Mouse (Mus musculus): ENCODE measurements around the gene Cntnap4. TPM values are rescaled to one million over a fixed set of nuclear protein-coding genes. Genes with fewer than 3 reads are reported as not detected.

Cntnap4 gene
- not detected in 2 replicates for total RNA-seq (2017)

GRCm38 (mm10) chr8:112569471-112570141 is at the start of gene Cntnap4:
Gene Cntnap4, plus strand, starts transcription at chr8:112570043.
- 0 out of 2 replicates have a peak, but pooled peaks have one; percentile 19 for ATAC-seq (ENCODE audit: extremely low read depth, insufficient number of reproducible peaks, low FRiP score, poor library complexity, severe bottlenecking)

DNA sequence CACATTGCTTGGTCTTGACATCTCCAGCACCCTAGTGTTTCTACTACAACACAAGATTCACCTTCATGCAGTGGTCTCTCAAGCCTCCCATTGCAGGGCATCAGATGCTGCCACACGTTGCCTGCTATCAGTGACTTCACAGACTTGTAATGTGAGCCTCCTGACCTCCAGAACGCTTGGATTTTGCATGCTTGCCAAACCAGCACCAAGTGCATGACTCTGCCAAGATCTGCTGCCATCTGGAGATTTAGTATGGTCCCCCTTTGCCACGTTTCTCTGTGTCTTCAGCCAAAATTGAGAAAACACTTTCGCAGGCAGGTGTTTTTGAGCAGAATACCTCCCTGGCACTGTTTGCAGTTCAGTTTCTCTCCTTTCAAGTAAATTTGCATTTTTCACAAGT is 12.5 kb upstream of the Cntnap4 start:
- ATAC-seq (ENCODE audit: extremely low read depth, insufficient number of reproducible peaks, low FRiP score, poor library complexity, severe bottlenecking): no peak

GRCm38 (mm10) chr8:112570541-112570940 is 698 bp downstream of the Cntnap4 start:
- ATAC-seq (ENCODE audit: extremely low read depth, insufficient number of reproducible peaks, low FRiP score, poor library complexity, severe bottlenecking): no peak

DNA sequence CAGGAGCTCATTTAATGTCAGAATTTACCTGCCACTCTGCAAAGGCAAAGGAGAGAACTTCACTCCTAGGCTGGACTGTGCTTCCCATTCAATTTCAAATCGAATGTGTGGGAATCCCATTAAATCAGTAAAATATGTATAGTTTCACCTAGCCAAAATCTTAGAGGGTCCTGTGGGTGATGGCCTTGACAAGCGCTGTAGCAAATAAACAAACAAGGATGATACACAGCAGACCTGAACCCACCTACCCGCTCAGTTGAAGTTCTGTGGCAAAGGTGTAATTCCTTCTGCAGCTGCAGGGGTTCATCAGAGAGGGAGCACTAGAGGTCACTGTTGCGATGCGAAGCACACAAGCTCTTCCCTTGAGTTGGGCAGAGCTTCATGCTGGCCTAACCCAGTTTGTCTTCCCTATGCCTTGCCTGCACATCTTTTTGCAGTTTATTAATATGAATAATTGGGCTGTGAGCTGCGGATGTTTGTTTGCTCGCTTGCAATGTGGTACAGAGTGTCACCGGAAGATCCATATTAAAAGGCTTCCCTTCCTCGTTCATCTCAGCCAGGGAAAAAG is 1.6 kb downstream of the Cntnap4 start:
- ATAC-seq (ENCODE audit: extremely low read depth, insufficient number of reproducible peaks, low FRiP score, poor library complexity, severe bottlenecking): no peak

- ATAC-seq (ENCODE audit: extremely low read depth, insufficient number of reproducible peaks, low FRiP score, poor library complexity, severe bottlenecking): no peak
These were observed 11.6 kb downstream of the Cntnap4 start for GRCm38 (mm10) chr8:112581473-112581872.

- no peak for ATAC-seq (ENCODE audit: extremely low read depth, insufficient number of reproducible peaks, low FRiP score, poor library complexity, severe bottlenecking)
These were observed 13.6 kb downstream of the Cntnap4 start for GRCm38 (mm10) chr8:112583440-112583839.

GRCm38 (mm10) chr8:112588357-112589051 is 18.7 kb downstream of the Cntnap4 start:
- ATAC-seq (ENCODE audit: extremely low read depth, insufficient number of reproducible peaks, low FRiP score, poor library complexity, severe bottlenecking): no peak

DNA sequence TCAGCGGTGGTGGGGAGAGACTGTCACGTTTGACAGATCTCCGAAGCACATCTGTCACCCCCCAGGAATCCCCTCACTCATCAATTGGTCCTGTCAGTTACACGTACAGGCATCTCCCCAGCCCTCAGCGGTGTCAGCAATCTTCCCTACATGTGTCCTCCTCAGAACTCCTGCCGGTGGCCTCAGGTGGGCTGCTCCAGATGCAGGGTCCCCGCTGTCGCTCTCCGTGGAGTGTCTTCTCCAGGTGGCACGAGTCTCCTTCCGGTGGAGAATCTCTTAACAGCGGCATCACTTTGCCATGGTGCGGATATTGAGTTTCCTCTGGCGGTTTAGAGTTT is 19.2 kb downstream of the Cntnap4 start:
- no peak for ATAC-seq (ENCODE audit: extremely low read depth, insufficient number of reproducible peaks, low FRiP score, poor library complexity, severe bottlenecking)

DNA sequence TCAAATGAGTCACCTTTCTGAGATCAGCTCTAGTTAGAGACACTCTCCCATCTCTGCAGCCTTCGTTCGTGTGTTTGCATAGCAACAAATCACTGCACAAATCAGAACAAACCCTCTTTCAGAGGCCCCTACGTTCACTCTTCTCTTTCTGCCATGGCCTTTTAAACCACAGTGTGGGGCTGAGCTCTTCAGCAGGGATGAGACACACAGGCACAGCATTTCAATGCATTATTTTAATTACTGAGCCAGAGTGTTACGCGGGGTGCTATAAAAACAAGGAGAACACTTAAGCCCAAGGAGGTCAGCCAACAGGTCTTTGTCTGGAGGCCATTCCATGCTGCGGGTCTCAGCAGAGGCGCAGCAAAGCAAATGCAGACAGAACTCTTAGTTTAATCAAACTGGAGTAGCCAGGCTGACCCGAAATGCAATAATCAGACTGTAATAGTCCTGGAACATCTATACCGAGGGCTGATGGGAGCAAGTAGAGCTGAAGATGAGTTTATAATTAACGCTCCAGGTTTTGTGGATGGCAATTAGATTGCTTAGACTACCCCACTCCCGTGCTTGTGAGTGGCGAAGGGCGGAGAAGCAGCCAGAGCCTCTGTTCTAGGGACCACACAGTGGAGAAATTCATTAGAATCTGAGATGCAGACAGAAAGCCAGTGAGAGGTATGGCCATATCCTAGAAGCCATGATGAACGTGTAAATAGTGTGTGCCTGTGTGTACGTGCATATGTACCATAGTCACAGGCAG is 26.4 kb downstream of the Cntnap4 start:
- ATAC-seq (ENCODE audit: extremely low read depth, insufficient number of reproducible peaks, low FRiP score, poor library complexity, severe bottlenecking): no peak

DNA sequence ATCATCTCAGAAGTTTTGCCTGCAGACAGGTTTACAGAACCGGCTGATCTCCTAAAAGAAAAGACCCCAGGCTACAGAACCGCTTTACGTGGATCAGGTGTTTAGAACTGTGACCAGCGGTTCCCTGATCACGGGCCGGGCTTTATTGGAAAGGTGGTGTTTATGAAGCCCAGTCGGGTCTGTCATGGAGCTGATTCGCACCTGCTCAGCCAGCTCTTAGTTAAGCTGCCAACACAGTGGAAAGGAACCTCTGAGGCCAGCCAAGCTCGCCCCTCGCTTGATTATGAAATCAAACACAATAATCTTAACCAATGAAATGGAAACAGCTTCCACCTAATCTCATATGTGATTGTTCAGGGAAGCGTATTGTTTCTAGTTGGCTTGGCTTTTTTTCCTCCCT is 30.1 kb downstream of the Cntnap4 start:
- ATAC-seq (ENCODE audit: extremely low read depth, insufficient number of reproducible peaks, low FRiP score, poor library complexity, severe bottlenecking): no peak

DNA sequence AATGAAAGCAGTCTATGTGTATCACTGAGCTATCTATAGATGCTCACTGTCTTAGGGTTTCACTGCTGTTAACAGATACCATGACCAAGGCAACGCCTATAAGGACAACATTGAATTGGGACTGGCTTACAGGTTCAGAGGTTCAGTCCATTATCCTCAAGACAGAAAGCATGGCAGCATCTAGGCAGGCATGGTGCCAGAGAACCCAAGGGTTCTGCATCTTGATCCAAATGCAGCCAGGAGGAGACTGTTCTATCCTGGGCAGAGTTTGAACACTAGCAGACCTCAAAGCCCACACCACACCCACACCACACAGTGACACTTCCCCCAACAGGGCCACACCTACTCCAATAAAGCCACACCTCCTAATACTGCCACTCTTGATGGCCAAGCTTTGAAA is 31.3 kb downstream of the Cntnap4 start:
- no peak for ATAC-seq (ENCODE audit: extremely low read depth, insufficient number of reproducible peaks, low FRiP score, poor library complexity, severe bottlenecking)

- no peak for ATAC-seq (ENCODE audit: extremely low read depth, insufficient number of reproducible peaks, low FRiP score, poor library complexity, severe bottlenecking)
These were observed 40.3 kb downstream of the Cntnap4 start for GRCm38 (mm10) chr8:112610121-112610520.

GRCm38 (mm10) chr8:112628791-112629190 is 58.9 kb downstream of the Cntnap4 start:
- no peak for ATAC-seq (ENCODE audit: extremely low read depth, insufficient number of reproducible peaks, low FRiP score, poor library complexity, severe bottlenecking)

- ATAC-seq (ENCODE audit: extremely low read depth, insufficient number of reproducible peaks, low FRiP score, poor library complexity, severe bottlenecking): no peak
These were observed 82.8 kb downstream of the Cntnap4 start for GRCm38 (mm10) chr8:112652657-112653056.

GRCm38 (mm10) chr8:112653276-112653675 is 83.4 kb downstream of the Cntnap4 start:
- no peak for ATAC-seq (ENCODE audit: extremely low read depth, insufficient number of reproducible peaks, low FRiP score, poor library complexity, severe bottlenecking)

DNA sequence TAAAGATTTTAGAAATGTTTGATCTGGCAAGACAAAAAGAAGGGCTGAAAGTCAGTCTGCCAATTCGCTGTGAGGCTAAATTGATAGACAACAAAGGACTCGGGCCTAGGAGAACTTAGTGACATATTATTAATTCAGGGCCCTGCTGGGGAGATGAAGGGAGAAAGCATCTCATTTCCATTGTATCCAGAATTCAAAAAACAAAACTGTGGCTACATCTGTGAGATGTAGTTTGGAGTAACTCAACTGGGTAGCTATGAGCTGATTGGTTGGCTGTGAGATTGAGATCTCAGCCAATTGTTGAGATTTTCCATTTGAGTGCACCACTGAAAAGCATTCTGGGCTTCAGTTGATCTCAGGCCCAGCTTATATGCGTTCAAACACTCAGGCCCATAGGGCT is 84.2 kb downstream of the Cntnap4 start:
- no peak for ATAC-seq (ENCODE audit: extremely low read depth, insufficient number of reproducible peaks, low FRiP score, poor library complexity, severe bottlenecking)

- ATAC-seq (ENCODE audit: extremely low read depth, insufficient number of reproducible peaks, low FRiP score, poor library complexity, severe bottlenecking): no peak
These were observed 94.2 kb downstream of the Cntnap4 start for GRCm38 (mm10) chr8:112664067-112664466.

DNA sequence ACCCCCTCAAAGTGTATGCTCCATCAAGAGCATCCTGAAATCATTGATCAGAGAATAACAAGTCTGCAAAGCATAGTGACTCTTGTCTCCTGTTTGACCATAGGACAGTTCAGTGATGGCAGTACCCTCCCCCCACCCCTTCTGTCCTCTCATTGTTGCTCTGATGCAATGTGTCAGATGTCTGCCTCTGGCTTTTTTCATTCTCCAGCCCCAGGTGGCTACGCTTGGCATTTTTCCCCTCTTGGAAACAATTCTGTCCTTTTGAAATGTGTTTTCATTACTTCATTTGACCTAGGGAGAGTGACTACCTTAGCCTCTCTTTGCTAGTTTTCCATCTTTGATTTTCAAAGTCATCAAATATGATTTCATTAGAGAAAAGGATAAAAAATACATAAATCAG is 104.8 kb downstream of the Cntnap4 start:
- ATAC-seq (ENCODE audit: extremely low read depth, insufficient number of reproducible peaks, low FRiP score, poor library complexity, severe bottlenecking): no peak

DNA sequence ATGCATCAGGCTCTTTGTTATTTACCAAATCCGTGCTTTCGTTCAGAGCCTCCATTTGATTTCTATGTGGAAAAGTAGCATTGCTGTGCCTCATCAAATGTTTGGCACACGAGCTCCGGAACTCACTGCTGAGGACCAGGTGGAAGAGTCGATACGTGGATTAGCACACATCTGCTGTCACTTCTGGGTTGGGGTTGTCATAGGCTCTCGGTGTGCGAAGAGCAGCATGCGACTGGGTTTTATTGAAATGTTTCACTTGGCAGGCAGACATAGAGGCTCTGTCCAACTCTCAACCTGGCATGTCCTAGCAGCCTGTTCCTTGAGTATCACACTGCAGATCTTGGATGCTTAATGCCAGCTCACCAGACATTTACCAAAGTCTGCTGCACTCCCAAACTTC is 111.9 kb downstream of the Cntnap4 start:
- ATAC-seq (ENCODE audit: extremely low read depth, insufficient number of reproducible peaks, low FRiP score, poor library complexity, severe bottlenecking): no peak

DNA sequence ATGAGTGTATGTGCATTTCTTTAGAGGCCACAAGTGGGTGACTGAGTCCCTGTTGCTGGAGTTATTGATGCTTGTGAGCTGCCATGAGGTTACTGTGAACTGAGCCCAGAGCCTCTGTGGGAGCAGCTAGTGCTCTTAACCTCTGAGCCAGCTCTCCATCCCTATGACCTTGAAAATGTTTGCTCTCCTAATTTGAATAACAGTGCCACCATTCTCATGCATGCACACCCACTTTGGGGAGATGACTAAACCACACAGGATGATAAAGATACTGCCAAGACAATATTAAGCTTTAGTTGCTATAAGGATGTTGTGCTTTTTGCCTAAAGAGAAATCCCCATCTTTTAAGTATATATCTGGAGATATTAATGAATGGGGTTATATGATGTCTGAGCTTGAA is 125.9 kb downstream of the Cntnap4 start:
- no peak for ATAC-seq (ENCODE audit: extremely low read depth, insufficient number of reproducible peaks, low FRiP score, poor library complexity, severe bottlenecking)

Data from neutrophil, adult 5-6 weeks (primary cell).